ENCODE assay signal across 24 mouse cellular contexts in the genomic region with DNA sequence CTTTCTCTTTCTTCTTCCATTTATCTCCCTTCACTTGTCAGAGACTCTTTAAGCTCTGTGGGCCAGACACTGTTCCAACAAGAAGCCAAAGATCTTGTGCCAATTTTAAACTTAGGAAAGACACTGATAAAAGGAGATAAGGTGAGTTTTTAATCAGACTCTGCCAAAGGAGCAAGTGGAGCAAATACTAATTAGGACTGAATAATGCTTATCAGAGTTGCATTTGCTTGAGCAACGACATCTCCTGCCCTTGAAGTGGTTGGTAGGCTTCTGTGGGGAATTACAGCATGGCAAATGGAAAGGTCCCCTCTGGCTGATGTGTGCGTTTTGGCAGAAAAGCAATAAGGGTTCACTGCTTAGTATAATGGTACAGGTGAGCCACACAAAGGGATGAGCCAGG. TPM values are rescaled to one million over a fixed set of nuclear protein-coding genes. Genes with fewer than 3 reads are reported as not detected.
"Had no signal": no experiment of that assay in that cellular context is flagged by ENCODE, and none has a peak within 500 bp of the region (broad histone marks: within the 10 kb centered on the region; RNA-seq: fewer than 3 reads in every experiment).

No protein-coding gene starts in this region.

- ATAC-seq: intestine, postnatal 0 days; midbrain, embryonic 15.5 days had no signal

- H3K4me2 ChIP-seq: limb, embryonic 13.5 days; lung, embryonic 14.5 days; midbrain, embryonic 12.5 days; midbrain, embryonic 15.5 days; neural tube, embryonic 12.5 days; neural tube, embryonic 15.5 days had no signal

- H3K9ac ChIP-seq: limb, embryonic 13.5 days; lung, embryonic 14.5 days; midbrain, embryonic 12.5 days; midbrain, embryonic 15.5 days; neural tube, embryonic 12.5 days; neural tube, embryonic 15.5 days had no signal

- H3K27ac ChIP-seq: kidney, postnatal 0 days; limb, embryonic 10.5 days; limb, embryonic 13.5 days; midbrain, embryonic 12.5 days; midbrain, embryonic 15.5 days; neural tube, embryonic 12.5 days; neural tube, embryonic 15.5 days had no signal

- H3K4me1 ChIP-seq: limb, embryonic 10.5 days; midbrain, embryonic 12.5 days; midbrain, embryonic 15.5 days; neural tube, embryonic 12.5 days; neural tube, embryonic 15.5 days had no signal

- H3K36me3 ChIP-seq: limb, embryonic 10.5 days; limb, embryonic 13.5 days; midbrain, embryonic 12.5 days; midbrain, embryonic 15.5 days; neural tube, embryonic 12.5 days; neural tube, embryonic 15.5 days had no signal

- DNase-seq: kidney, adult 2 months; kidney, postnatal 25 days; lung, embryonic 14.5 days; right cerebral cortex, adult 18-20 months; right cerebral cortex, postnatal 14 days; right cerebral cortex, postnatal 4 days; thymus, postnatal 25 days had no signal

- H3K4me3 ChIP-seq: limb, embryonic 10.5 days; limb, embryonic 13.5 days; midbrain, embryonic 12.5 days; midbrain, embryonic 15.5 days; neural tube, embryonic 12.5 days; neural tube, embryonic 15.5 days had no signal

- H3K27me3 ChIP-seq: limb, embryonic 13.5 days; midbrain, embryonic 12.5 days; midbrain, embryonic 15.5 days; neural tube, embryonic 12.5 days; neural tube, embryonic 15.5 days had no signal

- H3K9me3 ChIP-seq: limb, embryonic 10.5 days; limb, embryonic 13.5 days; midbrain, embryonic 12.5 days; midbrain, embryonic 15.5 days; neural tube, embryonic 12.5 days; neural tube, embryonic 15.5 days had no signal

RNA-seq across cellular contexts. Expression of gene AI481877, which starts 18.9 kb away (rescaled TPM):
- total RNA-seq: layer of hippocampus, adult 8-10 months; layer of hippocampus, postnatal 14 days; left cerebral cortex, postnatal 25 days; liver, adult 2 months had no signal
- polyA plus RNA-seq: intestine, embryonic 14.5 days; intestine, postnatal 0 days; kidney, adult 2 months; kidney, embryonic 14.5 days; kidney, postnatal 0 days; limb, embryonic 10.5 days; limb, embryonic 13.5 days; liver, adult 2 months; lung, embryonic 14.5 days; lung, postnatal 0 days; midbrain, embryonic 12.5 days; neural tube, embryonic 12.5 days; stomach, embryonic 14.5 days; urinary bladder, adult 2 months had no signal
